Mouse (Mus musculus): ENCODE measurements around the gene Nppa.
A peak's percentile ranks its signal among the peaks of the same experiment; 100 is the strongest.

Gene Nppa

DNA sequence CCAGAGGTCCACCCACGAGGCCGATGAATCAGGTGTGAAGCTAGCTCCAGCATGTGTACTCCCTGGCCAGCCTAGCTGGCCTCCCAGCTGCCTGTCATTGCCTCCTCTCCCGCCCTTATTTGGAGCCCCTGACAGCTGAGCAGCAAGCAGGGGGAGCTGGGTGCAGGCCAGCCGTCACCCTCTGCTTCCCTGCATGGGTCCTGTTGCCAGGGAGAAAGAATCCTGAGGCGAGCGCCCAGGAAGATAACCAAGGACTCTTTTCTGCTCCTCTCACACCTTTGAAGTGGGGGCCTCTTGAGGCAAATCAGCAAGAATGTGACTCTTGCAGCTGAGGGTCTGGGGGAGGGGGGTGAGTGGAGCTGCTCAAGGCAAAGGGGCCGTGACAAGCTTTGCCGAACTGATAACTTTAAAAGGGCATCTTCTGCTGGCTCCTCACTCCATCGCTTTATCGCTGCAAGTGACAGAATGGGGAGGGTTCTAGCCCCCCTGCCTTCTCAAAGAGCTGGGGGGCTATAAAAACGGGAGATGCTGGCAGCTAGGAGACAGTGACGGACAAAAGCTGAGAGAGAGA, at the start of gene Nppa:
Gene Nppa, plus strand, starts transcription at position 521 of the 571 bp plus-strand sequence.
- DNase-seq, result no peak

DNA sequence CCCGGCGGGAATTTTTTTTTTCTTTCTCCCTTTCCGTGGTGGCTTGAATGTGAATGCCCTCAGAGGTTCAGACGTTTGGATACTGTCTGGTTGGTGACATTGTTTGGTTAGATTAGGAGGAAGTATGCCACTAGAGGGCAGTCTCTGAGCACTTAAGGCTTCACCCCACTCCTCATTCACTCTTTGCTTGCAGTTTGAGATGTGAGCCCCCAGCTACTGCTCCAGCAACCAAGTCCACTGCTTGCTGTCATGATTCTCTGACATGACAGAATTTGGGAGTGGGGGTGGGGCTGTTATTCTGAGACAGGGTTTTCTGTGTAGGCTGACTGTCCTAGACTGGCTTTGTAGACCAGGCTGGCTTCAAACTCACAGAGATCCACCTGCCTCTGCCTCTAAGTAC, 46.9 kb upstream of the Nppa start:
- DNase-seq, result peak; percentile 34

DNA sequence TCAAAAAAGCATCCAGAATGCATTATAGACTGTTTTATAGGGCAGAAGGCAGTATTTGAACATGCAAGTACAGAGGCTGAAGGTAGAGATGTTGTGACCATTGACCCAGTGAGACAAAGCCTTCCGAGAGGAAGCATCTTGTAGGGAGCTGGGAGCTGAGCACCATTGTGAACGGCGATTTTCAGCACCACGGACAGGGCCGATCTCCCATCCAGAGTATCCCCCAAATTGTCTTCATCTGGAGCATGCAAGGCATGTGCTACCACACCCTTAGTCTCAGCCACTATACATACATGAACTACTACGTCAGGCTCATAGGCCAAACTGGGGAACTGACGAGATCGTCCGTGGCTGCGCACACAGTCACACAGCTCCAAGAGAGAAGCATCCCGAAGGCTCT, 43.4 kb upstream of the Nppa start:
- DNase-seq, result no peak

DNA sequence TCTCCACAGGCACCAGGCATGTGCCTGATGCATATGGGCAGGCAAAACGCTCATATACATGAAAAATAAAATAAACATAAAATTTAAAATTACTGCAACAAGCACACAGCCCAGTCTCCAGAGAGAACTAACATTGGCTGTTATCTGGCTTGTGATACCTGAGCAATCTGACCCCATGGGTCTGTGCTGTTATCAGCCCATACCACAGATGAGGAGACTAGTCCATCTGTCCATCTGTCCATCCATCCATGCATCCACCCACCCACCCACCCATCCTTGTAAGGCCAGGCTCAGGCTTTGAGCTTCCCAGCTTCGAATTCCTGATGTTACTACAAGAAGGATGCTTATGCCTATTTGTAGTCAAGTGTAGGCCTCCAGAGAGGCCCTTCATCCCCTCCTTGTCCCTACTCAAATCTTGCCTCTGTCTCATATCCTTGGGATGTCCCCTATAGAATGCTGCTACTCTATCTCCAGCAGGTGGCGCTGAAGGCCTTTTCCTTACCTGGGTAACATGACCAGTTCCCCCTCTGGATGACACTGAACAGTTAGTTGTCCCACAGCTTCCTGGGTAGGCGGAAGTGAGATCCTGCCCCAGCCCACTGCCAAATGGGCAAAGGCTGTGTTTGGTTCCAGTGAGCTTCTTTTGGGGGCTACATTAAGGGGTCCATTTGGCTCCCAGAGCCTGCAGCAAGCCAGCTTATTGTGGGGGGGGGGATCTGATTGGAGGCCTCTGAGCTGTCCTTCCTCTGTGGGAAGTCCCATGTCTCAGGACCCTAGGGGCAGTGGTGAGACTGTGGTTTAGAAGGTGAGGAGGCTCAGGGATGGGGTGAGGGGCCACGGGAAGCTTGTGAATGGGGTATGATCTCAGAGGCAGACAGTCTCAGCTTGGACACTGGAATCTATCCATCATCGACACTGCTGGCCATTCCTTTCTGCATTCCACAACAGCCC, 40.4 kb upstream of the Nppa start:
- peak; percentile 35 for DNase-seq

DNA sequence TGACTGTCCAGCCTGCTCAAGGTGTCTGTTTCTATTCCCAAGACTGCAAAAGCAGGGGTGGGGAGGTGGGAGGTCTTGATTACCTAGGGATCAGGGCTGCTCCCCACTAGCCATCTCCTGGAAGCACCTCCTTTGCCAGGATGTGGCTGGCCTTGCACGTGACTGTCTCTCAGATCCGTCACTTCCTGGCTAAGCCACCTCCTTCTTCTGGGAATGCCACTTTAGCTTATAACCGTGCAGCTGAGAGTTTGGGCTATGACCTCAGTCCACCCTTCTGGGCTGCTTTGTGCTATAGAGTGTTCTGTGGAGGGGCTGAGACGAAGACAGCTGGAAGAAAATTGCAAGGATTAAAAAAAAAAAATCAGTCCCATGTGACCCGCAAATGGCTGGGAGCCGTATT, 37.7 kb upstream of the Nppa start:
- no peak for DNase-seq

DNA sequence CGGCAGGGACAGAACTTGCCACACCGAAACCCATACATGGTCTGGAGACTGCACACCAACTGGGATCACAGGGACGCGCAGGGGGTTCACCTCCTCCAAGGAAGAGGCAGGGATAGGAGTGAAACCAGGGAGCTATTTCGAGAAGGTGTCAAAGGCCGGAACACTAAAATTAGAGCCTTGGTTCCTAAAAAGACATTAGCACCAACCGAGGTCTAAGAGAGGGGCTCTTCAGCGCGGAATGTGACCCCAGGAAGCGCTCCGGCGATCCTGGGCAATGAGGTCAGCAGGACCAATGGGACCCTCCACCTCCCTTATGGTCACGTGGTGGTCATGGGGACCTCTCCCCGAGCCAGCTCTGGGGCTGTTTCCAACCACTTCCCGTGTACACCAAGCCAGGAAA, 36.9 kb upstream of the Nppa start:
- DNase-seq, result no peak

DNA sequence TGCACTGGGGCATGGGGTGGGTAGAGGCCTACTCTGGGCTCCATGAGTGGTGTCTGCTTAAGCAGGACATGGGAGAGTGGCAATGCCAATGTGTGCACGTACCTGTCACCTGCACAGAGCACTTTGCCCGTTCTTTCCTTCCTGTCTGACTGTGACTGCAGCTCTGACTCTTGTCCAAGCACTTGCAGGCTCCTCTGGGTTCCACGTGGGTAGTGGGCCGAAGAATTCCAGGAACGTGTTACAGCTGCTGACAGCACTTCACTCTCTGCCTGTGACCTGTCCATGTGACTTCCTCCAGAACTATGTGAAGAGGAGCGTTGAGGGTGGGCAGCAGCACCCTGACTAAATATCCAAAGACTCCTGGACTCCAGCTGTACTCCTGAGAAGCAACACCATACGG, 34.8 kb upstream of the Nppa start:
- DNase-seq, result no peak

DNA sequence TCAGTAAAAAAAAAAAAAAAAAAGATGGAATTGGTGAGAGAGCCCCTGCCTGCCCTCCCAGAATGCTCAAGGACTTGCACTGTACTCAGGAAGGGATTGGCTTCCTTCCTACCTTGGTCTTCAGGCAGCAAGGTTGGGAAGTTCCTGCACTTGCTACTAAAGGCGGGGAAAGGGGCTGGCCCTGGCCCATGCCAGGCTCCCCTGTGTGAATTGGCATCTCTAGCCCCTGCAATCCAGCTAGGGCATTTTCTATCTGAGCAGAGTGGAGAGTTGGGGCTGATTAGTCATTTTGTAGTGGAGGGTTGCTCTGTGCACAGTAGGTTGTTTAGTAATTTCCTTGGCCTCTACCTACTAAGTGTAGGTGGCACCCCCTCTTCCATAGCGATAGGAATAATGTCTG, 31.7 kb upstream of the Nppa start:
- no peak for DNase-seq

DNA sequence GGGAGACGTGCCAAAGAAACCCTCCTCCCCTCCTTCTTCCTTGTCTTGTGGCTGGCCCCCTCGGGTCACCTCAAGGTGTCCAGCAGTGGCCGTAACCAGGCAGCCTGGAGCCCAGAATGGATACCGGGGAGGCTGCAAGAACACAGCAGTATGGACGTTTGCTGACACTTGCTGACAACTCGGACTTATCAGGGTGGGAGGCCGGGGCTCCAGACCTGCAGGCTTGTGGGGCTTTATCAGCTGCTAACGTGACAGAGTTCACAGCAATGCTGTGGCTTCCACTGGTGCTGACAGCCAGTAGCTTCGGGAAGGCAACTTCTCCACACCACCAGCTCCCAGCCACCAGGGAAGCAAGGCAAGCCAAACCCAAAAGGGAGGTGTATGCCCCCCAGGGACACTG, 31.2 kb upstream of the Nppa start:
- no peak for DNase-seq

DNA sequence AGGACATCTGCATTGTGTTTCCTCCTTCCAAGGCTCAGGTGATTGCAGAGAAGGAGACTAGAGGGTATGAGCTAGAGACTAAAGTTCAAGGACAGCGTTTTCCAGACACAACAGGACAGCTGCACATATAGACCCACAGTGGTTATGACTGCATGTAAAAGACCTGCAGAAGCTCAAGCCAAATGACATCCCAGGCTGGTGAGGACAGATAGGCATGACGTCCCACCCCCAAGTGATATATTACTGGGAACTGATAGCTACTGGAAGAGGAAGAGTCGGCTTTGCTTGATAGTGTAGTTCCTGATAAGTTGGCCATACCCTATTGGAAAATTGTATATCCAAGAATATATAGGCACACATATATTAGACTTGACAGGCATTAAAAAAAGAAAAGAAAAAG, 24.3 kb upstream of the Nppa start:
- no peak for DNase-seq

DNA sequence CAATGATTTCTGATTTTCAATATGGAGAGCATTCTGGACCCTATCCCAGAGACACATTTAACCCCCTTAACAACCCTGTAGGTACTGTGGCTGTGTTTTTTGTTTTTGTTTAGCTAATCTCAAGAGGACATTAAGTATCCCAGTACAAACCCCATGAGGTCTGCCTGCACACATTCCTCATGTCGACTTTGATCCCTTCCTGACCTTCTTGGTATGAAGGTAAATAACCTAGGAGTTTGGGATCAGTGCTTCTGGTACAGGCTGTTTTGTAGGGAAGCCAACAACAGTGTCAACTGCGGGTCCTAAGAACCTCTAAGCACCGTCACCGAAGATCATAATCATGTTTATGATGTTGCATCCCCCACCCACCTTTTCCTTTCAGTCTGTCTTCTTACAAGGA, 22.8 kb upstream of the Nppa start:
- DNase-seq, result no peak

DNA sequence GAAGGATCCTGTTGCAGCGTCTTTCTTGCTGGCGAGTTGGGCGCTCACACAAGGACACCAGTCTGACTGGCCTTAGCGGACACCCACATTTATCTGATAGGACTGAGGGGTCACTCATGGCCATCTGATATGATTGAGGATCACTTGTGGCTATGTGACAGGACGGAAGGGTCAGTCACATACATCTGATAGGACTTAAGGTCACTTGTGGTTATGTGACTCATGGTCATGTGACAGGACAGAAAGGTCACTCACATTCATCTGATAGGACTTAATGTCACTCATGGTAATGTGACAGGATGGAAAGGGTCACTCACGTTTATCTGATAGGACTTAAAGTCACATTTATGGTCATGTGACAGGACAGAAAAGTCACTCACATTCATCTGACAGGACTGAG, 22.1 kb upstream of the Nppa start:
- no peak for DNase-seq

DNA sequence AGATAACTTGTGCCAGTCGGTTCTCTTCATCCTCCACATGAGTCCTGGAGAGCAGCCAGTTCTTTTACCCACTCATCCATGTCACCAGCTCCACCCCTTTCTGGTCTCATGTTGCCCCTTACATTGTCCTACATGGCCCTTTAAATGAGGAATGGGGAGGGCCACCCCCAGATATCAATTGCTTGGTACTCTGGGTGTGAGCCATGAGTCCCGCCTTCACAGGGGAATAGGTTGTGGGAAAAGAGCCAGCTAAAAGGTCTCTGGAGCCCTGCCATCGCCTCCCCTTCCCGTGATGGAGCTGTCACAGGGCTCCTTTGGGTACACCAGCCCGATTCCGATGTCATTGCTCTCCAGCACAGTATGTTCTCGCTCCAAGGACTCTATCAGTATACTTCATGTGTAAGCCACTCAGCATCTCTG, 21.1 kb upstream of the Nppa start:
- DNase-seq, result no peak

DNA sequence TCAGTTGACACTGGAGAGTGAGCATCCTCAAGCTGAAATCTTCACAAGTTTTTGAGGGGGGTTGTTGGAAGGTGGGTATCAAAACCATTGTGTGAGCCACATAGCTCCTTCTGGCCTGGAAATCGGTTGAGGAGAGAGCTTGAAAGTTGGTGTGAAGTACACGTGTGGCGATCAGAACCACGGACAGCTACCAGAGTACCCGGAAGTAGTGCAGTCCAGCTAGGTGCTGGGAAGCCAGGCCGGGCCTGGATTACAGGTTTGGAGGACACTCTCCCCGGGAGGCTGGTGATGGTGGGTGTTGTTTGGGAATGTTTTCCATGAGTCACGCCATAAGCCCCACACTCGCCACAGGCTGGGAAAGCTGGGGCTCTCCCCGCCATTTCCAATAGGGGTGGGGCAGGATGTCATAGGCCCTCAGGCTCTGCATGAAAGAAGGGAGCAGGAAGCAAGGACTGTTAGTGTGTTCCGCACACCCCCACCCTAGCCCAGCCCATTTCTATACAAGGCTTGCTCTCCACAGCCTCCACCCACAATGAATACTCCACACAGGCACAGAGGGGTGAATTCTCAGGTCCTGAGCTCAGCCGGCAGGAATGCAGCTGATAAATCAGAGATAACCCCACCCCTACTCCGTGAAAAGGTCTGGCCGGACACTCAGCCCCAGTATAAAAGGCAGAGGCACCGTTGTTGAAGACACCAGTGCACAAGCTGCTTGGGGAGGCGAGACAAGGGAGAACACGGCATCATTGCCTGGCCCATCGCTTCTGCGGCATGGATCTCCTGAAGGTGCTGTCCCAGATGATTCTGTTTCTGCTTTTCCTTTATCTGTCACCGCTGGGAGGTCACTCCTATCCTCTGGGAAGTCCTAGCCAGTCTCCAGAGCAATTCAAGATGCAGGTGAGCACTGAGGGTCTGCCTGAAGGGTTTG, 15.1 kb upstream of the Nppa start, which contains the start of gene Nppb:
Gene Nppb, plus strand, starts transcription at position 584 of the 928 bp plus-strand sequence.
- no peak for DNase-seq

DNA sequence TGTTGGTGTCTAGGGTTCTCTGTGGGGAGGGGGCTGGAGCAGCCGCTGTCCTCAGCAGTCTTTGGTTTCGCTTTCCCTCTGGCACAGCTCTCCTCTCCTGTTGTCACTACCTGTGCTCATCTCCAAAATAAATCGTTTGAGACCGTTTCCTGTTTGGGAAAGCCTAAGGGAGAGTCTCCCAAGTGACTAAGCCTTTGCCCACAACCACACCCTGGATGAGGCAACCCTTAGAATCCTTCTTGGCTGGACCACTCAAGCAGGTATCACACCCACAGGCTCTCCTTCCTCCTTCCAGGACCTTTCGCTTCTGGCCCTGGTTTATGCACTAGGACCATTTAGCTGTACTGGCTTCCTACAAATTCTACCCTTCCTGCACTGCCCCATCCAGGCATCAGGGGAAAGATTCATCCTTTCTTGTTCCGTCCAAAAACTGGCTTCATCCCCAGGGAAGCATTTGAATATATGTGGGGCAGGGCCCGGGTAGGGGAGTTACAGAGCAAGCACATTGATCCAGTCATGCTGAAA, 6.9 kb upstream of the Nppa start:
- no peak for DNase-seq

DNA sequence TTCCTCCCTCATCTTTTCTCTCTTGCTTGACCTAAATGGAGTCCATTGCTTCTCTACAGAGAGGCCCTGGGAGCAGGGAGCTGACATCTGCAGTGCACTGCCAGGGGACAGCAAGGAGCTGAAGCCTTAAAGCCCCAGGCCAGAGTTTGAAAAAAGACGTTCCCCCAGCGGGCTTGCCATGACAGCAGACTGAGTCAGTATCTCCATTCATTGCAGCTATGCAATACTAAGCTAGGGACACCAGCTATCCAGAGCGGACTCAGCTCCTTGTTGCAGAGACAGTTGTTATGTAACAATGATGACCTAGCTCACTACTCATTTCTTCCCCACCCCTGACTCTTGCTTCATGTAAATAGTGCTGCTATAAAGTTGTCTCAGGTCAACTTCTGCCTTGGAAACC, 5.2 kb upstream of the Nppa start:
- no peak for DNase-seq

DNA sequence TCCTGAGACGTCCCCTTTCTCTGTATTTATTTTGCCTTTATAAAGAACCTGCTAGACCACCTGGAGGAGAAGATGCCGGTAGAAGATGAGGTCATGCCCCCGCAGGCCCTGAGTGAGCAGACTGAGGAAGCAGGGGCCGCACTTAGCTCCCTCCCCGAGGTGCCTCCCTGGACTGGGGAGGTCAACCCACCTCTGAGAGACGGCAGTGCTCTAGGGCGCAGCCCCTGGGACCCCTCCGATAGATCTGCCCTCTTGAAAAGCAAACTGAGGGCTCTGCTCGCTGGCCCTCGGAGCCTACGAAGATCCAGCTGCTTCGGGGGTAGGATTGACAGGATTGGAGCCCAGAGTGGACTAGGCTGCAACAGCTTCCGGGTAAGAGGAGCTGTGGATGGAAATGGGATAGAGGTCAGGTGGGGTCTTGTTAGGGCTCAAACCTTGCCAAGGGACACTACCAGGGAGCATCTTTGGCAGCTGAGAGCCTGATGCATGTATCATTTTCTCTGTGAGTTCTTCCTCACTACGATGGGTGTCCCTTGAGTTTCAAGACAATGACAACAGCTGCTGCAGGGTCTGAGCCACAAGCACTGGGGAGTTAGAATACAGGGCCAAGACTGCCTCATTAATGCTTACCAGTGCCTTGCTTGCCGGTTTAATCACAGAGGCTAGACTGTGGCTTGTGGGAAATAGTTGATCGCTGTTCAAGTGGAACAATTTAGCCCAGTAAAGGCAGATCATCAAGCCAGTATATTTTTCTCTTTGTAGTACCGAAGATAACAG, 679 bp downstream of the Nppa start:
- no peak for DNase-seq

DNA sequence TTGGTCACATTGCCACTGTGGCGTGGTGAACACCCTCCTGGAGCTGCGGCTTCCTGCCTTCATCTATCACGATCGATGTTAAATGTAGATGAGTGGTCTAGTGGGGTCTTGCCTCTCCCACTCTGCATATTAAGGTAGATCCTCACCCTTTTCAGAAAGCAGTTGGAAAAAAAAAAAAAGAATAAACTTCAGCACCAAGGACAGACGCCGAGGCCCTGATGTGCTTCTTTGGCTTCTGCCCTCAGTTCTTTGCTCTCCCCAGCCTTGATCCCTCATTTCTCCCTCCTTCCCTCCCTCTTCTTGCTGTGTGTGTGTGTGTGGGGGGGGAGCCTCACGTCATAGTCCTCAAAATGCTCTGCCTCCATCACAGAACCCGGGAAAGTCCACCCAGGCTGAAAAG, 1.3 kb downstream of the Nppa start:
- no peak for DNase-seq

DNA sequence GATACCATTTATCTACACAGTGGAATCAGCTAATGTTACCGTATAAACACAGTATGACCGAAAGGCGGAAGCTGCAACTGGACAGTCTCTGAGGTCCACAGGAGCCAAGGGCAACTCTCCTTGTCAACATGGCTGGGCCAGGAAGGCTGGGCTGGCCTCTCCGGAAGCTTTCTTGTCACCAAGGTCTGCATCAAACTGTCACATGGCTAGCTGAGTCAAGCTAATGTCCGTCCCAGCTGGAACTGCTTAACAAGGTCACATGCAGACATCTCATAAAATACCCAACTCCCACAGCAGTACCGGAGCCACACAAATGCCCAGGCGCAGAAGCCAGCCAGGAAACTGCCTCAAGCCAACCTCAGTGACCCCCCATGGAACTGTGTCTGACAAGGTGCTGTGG, 3.8 kb downstream of the Nppa start:
- no peak for DNase-seq

DNA sequence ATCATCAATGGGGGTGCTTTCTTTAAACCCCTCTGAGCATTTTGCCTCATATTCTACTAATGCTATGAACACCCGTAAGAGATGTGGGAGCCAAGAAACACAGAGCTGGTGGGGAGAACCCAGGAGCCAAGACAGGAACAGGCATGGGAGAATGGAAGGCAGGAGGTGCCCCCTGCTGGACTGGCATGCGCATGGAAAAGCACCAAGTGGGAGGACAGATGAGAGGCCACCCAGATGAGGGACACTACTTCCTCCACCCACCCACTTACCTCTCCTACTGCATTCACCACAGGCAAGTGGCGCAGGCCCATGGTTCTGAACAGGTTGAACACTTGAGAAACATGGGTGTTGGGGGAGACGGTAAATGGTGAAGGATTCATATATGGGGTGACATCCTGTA, 7.9 kb downstream of the Nppa start:
- DNase-seq, result peak; percentile 70

DNA sequence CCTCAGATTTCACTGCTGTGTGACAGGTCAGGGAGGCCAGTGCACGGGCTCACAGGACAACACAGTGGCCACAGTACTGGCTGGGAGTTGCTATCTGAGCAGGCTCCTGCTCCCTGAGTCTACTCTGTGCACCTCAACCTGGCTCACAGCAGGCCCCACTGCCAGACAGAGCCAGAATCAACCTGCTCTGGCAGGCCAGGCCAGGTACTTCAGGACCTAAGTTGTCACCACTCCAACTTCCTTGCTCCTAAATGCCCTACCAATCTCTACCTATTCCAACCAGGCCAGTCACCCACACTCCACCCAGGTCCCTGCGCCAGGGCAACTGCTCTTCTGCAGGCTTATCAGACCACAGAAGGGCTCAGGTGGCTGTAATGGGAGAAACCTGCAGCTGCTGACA, 9.1 kb downstream of the Nppa start:
- DNase-seq, result no peak

DNA sequence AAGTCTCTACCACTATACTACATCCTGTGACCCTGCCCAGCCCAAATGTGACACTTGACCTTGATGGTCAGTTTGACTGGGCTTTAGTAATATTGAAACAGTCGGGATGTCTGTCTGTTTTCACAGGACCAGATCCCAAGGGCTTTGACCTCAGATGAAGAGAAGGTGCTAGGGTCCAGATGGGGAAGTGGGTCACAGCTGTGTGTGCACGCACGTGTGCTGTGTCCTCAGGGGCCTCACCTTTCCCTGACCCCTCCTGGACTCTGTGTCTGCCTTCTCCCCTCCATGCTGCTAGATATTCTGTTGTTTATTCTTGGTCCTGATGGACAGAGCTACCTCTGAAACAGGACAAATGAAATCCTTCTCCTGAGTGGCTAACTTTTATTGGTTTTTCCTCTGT, 10.8 kb downstream of the Nppa start:
- DNase-seq, result no peak
